ENCODE assay signal across 24 mouse cellular contexts in genomic region chr13:84940936-84941335, GRCm38 (mm10).
DNase-seq lines count a peak whose midpoint lies in the region; ATAC-seq and TF ChIP-seq lines count a peak whose summit lies in the region.
"Had no signal": no experiment of that assay in that cellular context is flagged by ENCODE, and none has a peak within 500 bp of the region (broad histone marks: within the 10 kb centered on the region; RNA-seq: fewer than 3 reads in every experiment).

No protein-coding gene starts in this region.

- no peak overlapping the region for H3K4me3 ChIP-seq in kidney, embryonic 15.5 days (replicated peaks)
- no peak overlapping the region for H3K4me3 ChIP-seq in kidney, postnatal 0 days (replicated peaks; ENCODE audit: low read depth, low read length)
- no peak overlapping the region for H3K4me3 ChIP-seq in kidney, adult 2 months (ENCODE audit: insufficient read depth, low read depth, low read length)
- H3K4me3 ChIP-seq: embryonic facial prominence, embryonic 10.5 days; embryonic facial prominence, embryonic 12.5 days; forebrain, embryonic 13.5 days; forebrain, embryonic 15.5 days had no signal

- no peak overlapping the region for H3K27ac ChIP-seq in kidney, embryonic 15.5 days
- no peak overlapping the region for H3K27ac ChIP-seq in kidney, postnatal 0 days
- no peak overlapping the region for H3K27ac ChIP-seq in kidney, adult 2 months (ENCODE audit: insufficient read depth, low read depth, low read length)
- H3K27ac ChIP-seq: embryonic facial prominence, embryonic 10.5 days; embryonic facial prominence, embryonic 12.5 days; forebrain, embryonic 13.5 days; forebrain, embryonic 15.5 days had no signal

- no peak for DNase-seq in kidney, adult 18-20 months
- DNase-seq in kidney, postnatal 0 days (ENCODE audit: low spot score): peak; percentile 15
- no peak for DNase-seq in kidney, adult 2 months
- DNase-seq in frontal cortex, adult 2 months (ENCODE audit: extremely low spot score in 1 of 2, low spot score in 1 of 2): no peak
- DNase-seq: adrenal gland, adult 8-10 months; adrenal gland, postnatal 14 days; adrenal gland, postnatal 36 days; B cell, adult 2 months; cerebellum, adult 11-12 months; cerebellum, adult 2 months; cerebellum, adult 9-10 months; cerebellum, postnatal 10 days; cerebellum, postnatal 25 days; forebrain, postnatal 0 days had no signal

- H3K9ac ChIP-seq in kidney, embryonic 15.5 days: no peak overlapping the region
- H3K9ac ChIP-seq in kidney, postnatal 0 days (ENCODE audit: low read depth, low read length): no peak overlapping the region
- H3K9ac ChIP-seq: embryonic facial prominence, embryonic 12.5 days; forebrain, embryonic 13.5 days; forebrain, embryonic 15.5 days; forebrain, postnatal 0 days had no signal

- 89% methylated on average over 1 of the region's 1 CpGs for WGBS in kidney, embryonic 15.5 days
- 88% methylated on average over 1 of the region's 1 CpGs for WGBS in kidney, postnatal 0 days
- 80% methylated on average over 1 of the region's 1 CpGs for WGBS in kidney, adult 2 months

- no peak overlapping the region for H3K4me2 ChIP-seq in kidney, embryonic 15.5 days
- no peak overlapping the region for H3K4me2 ChIP-seq in kidney, postnatal 0 days (ENCODE audit: low read length)
- H3K4me2 ChIP-seq: embryonic facial prominence, embryonic 12.5 days; forebrain, embryonic 13.5 days; forebrain, embryonic 15.5 days had no signal

- H3K27me3 ChIP-seq in kidney, embryonic 15.5 days: no peaks in the 10 kb centered on the region
- no peaks in the 10 kb centered on the region for H3K27me3 ChIP-seq in kidney, postnatal 0 days (ENCODE audit: insufficient read depth, low read length)
- H3K27me3 ChIP-seq in kidney, adult 2 months (replicated peaks; ENCODE audit: control insufficient read depth, insufficient read depth, low read length): no peaks in the 10 kb centered on the region
- H3K27me3 ChIP-seq: CH12.LX; embryonic facial prominence, embryonic 12.5 days; forebrain, embryonic 13.5 days; forebrain, embryonic 15.5 days; Patski had no signal

- no peaks in the 10 kb centered on the region for H3K36me3 ChIP-seq in kidney, embryonic 15.5 days
- no peaks in the 10 kb centered on the region for H3K36me3 ChIP-seq in kidney, postnatal 0 days (ENCODE audit: insufficient read depth, low read length)
- H3K36me3 ChIP-seq in kidney, adult 2 months (ENCODE audit: control insufficient read depth, insufficient read depth, low read length): no peaks in the 10 kb centered on the region
- H3K36me3 ChIP-seq: embryonic facial prominence, embryonic 10.5 days; embryonic facial prominence, embryonic 12.5 days; forebrain, embryonic 15.5 days; G1E had no signal

- H3K9me3 ChIP-seq in kidney, embryonic 15.5 days (replicated peaks): no peaks in the 10 kb centered on the region
- H3K9me3 ChIP-seq in kidney, postnatal 0 days (replicated peaks; ENCODE audit: low read length): no peaks in the 10 kb centered on the region
- H3K9me3 ChIP-seq: embryonic facial prominence, embryonic 10.5 days; embryonic facial prominence, embryonic 12.5 days; forebrain, embryonic 13.5 days; forebrain, embryonic 15.5 days; G1E had no signal

- no peak for TF ChIP-seq POLR2A in kidney, adult 2 months (IDR thresholded peaks at IDR 0.05; ENCODE audit: low read depth, low read length)

- no peak for TF ChIP-seq CTCF in kidney, postnatal 0 days (IDR thresholded peaks at IDR 0.05; ENCODE audit: low read depth)
- no peak for TF ChIP-seq CTCF in kidney, adult 2 months (conservative IDR thresholded peaks at IDR 0.05; ENCODE audit: insufficient read depth, insufficient read length, low read depth, low read length)

- no peaks in the 10 kb centered on the region for H3K4me1 ChIP-seq in kidney, embryonic 15.5 days
- no peaks in the 10 kb centered on the region for H3K4me1 ChIP-seq in kidney, postnatal 0 days (replicated peaks; ENCODE audit: insufficient read depth, low read length)
- no peaks in the 10 kb centered on the region for H3K4me1 ChIP-seq in kidney, adult 2 months (ENCODE audit: control insufficient read depth, insufficient read depth, low read length)
- H3K4me1 ChIP-seq: embryonic facial prominence, embryonic 10.5 days; embryonic facial prominence, embryonic 12.5 days; forebrain, embryonic 13.5 days; forebrain, embryonic 15.5 days had no signal

- ATAC-seq in kidney, embryonic 15.5 days (replicated peaks; ENCODE audit: low FRiP score): peak; percentile 69; the same call in 1 of the 2 replicates
- peak; percentile 74 for ATAC-seq in kidney, postnatal 0 days (replicated peaks; ENCODE audit: low FRiP score, low read depth)
- ATAC-seq: activated CD4-positive, CD25-positive, alpha-beta regulatory T cell, adult 4 months; CD4-positive, CD25-positive, alpha-beta regulatory T cell, adult 4 months; forebrain, embryonic 13.5 days; forebrain, embryonic 15.5 days; forebrain, postnatal 0 days; Patski had no signal
